Mouse (Mus musculus): ENCODE data around the gene Plk2.

- TF ChIP-seq CTCF (IDR thresholded peaks at IDR 0.05; ENCODE audit: extremely low read depth, insufficient read depth, insufficient read length, insufficient replicate concordance) (peak; percentile 20; the same call in 1 of the 2 replicates), POLR2A (IDR thresholded peaks at IDR 0.05; ENCODE audit: low read depth, low read length) (no peak)
These were observed 2.6 kb upstream of the Plk2 start for GRCm38 (mm10) chr13:110392210-110392609.

Data from spleen, adult 2 months (tissue).